Mouse (Mus musculus) gastrocnemius, adult 18-20 months (tissue): ENCODE results near the gene Bicdl2. TPM values are rescaled to one million over a fixed set of nuclear protein-coding genes. Genes with fewer than 3 reads are reported as not detected.

Experiments
- DNase-seq: peaks from one replicate; pipeline ENCODE4 v3.0.0; 2021; ENCODE audit warnings: low spot score
- total RNA-seq, 2 experiments: library from RNA; stranded (reverse); gene quantifications; 2 replicates each; pipeline ENCODE4 v1.2.3; 2021

The Bicdl2 gene
- total RNA-seq, 2 experiments from 2014 or later, result not detected

DNA sequence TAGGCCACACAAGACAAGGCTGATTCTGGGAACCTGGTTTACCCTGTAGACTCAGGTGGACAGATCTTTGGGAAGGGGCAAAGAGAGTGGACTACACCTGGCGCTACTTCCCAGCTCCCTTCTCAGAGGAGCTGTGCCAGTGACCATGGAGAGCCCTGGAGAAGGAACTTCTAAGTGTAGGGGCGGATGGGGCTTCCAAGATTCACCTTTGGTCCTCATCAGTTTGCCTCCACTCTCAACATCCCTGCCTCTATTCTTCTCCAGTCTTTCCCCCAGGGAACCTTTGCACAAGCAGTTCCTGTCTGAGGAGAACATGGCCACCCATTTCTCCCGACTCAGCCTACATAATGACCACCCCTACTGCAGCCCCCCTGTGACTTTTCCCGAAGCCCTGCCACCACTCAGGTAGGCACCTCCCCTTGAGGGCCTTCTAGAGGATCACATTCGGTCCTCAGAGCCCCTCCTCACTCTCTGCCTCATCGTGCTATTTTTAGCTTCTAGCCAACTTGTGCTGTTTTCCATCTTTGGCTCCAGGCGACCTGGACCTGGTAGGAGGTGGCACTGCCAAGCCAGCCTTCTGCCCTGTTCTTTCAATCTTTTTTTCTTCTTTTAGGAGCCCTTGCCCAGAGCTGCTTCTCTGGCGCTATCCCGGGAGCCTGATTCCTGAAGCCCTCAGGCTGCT, 14.1 kb downstream of the Bicdl2 start:
- peak; percentile 32 for DNase-seq

DNA sequence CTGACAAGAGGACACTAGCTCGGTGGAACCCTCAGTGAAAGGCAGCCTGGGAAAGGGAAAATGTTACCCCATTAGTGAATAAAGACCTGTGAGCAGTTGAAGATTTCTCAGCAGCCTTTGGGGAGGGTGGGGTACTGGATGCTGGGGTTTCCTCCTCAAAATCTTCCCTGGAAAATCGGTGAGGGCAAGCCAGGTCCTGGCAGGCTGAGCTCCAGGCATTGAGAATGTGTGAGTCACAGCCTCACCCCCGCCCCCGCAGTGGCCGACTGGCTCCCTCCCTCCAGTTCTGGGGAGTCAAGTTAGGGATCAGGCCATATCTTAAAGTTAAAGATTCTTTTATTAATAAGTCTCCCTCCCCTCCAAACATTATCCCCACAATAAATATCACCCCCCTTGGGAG, 14.8 kb downstream of the Bicdl2 start:
- DNase-seq, result peak; percentile 63

DNA sequence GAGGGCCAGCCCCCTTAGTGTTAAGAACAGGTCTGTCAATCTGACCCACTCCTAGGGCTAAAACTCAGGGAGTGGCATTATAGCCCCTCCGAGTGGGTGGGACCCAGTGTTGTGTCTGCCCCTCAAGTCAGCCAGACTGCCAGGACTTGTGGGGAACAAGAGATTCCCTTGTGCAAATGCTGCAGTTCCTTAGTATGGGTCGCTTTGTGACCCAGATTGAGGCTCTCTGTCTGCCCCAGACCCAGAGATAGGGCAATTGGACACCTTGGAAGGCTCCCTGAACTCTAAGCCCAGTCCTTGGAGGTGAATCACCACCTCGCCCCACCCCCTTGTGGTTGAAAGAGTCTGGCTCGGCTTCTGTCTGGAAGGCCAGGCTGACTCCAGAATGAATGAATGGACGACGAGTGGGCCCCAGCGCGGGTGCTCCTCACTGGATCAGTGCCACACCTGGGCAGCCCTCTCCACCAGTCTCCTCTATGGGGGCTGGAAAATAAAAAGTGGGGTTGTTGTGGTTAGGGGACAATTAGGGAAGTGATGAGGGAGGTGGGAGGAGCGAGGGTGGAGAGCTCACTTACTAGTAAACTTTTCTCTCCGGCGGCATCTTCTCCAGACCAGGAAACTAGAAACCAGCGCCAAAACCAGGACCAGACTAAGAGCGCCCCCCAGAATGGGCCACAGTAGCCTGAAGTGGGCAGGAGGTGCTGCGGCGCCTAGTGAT, 15.4 kb downstream of the Bicdl2 start:
- DNase-seq, result peak; percentile 76

DNA sequence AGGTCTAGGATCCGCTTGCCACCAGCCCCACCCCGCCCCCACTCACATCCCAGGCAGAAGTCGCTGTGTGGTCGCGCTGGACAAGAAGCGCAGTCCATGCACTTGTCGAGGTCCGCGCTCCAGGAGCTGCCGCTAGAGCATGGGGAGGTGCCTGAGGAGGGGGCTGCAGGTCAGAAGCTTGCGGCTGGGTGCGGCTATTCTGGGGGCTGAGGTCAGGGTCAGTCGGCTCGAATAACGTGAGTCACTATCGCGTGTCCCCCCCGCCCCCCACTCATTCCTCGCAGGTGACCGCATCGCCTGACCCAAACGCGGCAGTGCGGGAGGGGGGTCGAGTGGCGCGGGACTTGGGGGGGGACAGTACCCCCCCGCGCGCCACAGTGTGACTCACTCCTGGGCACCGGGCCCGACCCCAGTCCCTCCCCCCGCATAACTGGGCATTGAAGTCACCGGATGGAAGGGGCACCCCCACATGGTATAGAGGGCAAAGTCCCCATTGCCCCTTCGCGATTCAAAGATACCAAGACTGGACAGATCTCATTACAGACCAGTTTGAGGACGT, 16.2 kb downstream of the Bicdl2 start:
- DNase-seq, result peak; percentile 59

DNA sequence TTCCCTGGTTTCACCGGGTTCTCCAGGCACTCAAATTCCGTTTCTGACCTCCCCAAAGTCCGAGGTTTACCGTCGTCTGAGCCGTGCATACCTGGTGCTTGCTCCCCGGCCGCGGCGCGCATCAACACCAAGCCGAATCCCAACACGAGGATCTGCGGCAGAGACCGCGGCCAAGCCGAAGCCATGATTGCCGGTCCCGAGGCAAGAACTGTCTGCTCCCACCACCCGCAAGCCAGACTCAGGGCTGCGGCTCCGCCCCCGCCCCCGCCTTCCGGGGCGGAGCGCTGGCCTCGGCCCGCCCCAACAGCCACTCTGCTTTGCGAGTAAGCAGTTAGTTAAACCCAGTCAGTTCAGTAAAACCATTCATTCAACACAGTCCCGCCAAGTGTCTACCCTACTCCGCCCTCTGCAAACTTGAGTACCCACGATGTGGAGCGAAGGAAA, 17.0 kb downstream of the Bicdl2 start, which contains the start of gene Tnfrsf12a:
Gene Tnfrsf12a (minus strand): TSS at position 233 of the 444 bp plus-strand sequence.
- peak; percentile 85 for DNase-seq

DNA sequence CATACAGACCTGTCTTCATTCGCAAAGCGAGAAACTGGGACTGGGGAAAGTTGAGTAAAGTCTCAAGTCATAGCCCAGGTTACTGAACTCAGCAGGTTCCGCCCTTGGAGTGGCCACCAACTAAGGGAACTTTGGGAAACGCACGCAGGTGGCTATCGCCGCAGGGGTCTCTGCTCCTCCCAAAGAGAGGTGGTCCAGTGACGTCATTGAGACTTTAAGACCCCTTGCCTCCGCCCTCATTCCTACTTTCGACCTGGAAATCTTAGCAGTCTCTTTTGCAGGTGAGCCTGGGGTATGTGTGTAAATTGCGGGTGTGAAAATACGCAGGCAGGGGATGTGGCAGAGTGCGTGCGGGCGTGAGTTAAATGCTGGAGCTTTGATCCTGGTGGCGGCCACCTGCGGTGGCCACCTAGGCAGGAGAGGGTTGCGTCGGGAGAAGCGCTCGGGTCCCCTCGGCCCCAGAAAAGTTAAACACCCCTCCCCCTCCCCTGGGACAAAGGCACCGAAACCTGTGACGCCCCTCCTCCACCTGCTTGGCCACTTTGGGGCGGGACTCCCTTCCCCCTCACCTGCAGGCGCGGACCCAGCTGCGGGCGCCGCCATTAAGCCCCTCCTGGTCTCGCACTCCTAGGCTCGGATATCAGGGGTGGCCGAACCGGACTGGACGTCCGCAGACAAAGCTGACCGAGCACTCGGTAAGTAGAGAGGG, 19.0 kb downstream of the Bicdl2 start, which contains the start of gene Cldn6:
Gene Cldn6 (plus strand): TSS at position 123 of the 709 bp plus-strand sequence.
- no peak for DNase-seq

DNA sequence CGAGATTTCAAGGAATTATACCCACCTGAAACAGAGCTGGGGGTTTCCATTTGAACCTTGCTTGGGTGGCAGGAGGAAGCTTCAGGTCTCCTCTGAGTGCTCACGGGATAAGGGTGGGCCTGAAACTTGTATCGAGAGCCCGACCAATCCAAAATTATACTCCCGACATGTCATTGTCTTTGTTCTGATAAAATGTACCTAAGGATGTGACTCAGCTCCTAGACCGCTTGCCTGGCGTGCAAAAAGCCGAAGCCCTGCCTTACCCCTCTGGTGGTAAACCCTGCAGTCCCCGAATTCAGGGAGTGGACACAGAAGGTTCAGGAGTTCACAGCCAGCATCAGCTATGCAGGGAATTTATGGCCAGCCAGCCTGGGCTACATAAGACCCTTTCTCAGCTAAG, 20.0 kb downstream of the Bicdl2 start:
- DNase-seq, result no peak

DNA sequence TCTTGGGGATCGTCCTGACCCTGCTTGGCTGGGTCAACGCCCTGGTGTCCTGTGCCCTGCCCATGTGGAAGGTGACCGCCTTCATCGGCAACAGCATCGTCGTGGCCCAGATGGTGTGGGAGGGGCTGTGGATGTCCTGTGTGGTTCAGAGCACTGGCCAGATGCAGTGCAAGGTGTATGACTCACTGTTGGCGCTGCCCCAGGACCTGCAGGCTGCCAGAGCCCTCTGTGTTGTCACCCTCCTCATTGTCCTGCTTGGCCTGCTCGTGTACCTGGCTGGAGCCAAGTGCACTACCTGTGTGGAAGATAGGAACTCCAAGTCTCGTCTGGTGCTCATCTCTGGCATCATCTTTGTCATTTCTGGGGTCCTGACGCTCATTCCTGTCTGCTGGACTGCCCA, 20.8 kb downstream of the Bicdl2 start:
- DNase-seq, result no peak

DNA sequence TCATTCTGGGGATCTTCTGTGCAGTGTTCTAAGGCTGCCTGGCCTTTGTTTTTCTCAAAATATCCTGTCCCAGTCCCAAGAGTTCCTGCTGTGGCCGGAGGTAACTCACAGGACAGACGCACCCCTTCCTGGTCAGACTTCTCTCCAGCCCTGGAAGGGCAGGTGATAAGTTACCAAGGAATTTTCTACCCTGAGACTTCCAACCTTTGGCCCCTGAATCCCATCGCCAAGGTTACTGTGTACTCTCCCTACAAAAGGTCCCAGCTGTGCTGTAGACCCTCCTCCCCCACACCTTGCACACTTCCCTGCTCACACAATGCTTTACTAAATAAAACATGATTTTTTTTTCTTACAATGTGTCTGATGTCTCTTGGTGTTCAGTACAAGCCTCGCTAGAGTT, 21.8 kb downstream of the Bicdl2 start:
- no peak for DNase-seq

DNA sequence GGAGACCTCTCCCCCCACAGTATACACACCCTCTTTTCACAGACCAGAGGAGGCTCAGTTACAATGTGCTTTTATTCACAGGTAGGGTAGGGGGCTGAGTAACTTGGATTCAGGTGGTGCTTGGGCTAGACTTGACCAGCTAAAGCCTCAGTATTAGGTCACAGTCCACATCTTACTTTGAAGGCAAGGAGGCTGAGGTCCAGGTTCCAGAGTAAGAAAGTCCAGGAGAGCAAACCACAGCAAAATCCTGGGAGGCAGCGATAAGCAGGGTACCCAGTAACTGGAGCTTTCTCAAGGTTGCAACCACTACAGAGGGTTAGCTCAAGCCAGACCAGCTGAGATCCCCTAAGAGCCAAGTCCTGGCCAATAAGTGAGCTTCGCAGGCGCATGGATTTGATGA, 22.2 kb downstream of the Bicdl2 start:
- DNase-seq, result no peak

DNA sequence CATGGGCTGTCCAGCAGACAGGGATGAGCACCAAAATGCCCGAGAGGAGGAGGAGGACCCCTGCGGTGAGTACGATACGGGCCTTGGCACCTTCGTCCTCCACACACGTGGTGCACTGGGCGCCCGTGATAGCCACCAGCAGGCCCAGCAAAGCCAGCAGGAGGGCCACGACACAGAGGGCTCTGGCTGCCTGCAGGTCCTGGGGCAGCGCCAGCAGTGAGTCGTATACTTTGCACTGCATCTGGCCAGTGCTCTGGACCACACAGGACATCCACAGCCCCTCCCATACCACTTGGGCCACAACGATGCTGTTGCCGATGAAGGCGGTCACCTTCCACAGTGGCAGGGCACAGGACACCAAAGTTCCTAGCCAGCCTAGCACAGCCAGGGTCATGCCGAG, 22.9 kb downstream of the Bicdl2 start:
- DNase-seq, result no peak

DNA sequence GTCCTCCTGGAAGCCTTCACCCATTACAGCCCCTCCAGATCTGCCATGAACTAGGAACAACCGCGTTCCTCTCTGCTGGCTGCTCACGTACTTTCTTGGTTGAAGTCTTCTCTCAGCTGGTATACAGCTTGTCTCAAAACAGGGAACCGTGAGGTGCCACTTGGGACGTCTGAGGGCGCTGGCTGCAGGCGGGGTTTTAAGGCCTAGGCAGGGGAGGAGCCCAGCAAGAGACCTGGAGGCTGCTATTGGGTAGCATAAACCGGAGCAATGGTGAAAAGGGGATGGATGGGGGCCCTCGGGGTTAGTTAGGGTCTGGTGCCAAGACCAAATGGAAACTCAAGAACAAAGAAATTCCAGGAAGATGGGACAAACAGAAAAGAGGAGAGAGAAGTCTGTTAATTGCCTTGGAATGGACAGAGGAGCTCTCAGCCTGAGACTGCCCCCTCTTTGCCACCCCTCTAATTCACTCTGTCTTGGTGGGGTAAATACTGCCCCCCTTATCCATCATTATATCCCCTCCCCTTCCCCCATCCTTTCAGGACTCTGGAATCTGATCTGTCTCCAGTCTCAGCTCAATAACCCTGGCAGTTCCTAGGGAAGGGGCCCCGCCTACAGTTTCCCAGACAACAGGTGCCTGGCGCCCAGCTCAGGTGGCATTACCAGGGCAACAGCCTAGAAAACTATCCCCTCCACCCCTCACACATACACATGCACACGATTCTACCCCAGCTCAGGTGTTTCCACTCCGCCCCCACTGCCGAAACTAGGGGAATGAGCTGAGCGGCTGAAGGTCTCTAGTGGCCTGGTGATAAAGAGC, 23.8 kb downstream of the Bicdl2 start, which contains the start of gene Cldn9:
Gene Cldn9 (minus strand): TSS at position 171 of the 817 bp plus-strand sequence.
- no peak for DNase-seq

DNA sequence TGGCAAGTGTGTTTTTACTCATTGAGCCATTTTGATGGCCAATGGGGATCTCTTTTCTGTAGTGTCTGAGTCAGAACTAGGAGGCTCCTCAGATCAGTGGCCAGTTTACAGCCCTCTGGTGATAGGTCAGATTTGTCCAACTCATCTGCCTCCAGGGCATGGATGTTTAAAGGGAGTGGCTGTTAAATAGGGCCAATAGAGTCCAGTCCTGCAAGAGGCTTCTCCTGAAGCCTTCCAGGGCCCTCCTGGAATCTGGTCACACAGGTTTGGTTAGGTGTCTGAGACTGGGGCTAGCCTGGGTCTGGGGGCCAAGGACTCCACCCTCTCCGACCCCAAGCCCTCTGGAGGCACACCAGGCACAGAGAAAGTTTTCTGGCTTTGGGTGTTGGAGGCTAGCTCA, 34.2 kb downstream of the Bicdl2 start:
- DNase-seq, result no peak

DNA sequence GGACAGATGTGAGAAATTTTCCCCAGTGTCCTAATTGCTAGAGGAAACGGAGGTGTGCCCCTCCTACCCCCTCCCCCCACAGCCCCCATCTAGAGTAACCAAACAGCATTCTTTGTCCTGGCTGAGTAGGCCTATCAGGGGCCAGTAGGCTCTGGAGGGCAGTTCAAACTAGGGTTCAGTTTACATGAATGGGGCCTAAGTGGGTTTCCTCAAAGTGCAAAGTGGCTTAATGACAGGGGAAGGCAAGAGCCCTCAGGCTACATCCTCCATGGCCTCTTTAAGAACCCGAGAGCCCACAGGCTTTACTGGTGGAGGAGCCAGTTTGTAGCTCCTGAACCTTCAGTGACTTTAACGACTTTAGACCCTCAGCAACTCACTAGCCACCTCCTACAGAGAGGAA, 35.5 kb downstream of the Bicdl2 start:
- DNase-seq, result no peak

DNA sequence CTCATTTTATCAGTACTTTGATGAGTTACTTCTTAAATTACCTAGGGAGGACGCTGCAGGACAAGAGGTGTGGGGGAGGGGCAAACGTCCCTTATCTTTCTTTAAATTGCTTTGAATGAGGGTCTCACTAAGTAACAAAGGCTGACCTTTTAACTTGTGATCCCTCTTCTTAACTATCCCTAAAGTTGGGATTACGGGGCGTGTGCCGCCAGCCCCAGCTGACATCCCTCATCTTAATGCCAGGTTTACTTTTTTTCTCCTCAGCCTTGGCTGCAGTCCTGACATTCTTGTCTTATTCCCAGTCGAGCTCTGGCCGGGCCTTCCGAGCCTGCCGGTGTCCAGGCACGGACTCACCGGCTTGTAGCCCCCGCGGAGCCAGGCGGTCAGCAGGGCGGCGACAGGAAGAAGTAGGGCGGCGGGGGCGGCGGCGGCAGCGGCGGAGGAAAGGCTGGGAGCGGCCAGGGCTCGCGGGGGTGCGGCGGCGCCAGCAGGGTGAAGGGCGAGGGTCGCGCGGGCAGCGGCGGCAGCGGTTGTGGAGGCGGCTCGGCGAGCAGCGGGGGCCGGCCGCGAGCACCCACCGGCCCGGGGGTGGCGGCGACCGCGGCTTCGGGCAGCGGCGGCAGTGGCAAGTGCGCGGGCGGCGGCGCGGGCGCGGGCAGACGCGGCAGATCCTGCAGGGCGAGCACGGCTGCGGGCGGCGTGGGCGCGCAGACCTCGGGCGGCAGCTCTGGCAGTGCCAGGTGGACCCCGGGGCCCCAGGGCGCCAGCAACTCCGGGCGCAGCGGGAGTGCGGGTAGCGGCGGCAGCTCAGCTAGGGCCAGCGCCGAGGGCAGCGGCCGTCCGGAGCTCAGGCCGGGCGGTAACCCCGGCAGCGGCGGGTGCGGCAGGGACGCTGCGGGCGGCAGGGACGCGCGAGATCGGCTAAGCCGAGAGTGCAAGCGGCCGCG, 39.1 kb downstream of the Bicdl2 start:
- peak; percentile 59 for DNase-seq

DNA sequence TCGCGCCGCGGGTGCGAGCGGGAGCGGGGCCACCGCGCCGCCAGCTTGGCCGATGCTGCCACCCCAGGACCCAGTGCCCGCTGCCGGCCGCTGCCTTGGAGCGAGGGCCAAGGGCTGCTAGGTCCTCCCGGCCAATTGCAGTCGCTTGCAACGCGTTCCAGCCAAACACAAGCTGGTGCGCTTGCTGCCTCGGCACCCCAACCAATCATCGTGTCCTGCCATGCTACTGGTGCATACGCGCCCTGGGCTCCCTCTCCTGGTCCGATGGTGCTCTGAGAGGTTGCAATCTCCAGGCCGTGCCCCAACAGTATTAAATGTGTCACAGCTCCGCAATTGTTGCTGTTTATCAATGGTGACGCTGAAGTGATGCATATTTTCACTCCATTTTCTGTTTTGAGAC, 39.8 kb downstream of the Bicdl2 start:
- peak; percentile 92 for DNase-seq

DNA sequence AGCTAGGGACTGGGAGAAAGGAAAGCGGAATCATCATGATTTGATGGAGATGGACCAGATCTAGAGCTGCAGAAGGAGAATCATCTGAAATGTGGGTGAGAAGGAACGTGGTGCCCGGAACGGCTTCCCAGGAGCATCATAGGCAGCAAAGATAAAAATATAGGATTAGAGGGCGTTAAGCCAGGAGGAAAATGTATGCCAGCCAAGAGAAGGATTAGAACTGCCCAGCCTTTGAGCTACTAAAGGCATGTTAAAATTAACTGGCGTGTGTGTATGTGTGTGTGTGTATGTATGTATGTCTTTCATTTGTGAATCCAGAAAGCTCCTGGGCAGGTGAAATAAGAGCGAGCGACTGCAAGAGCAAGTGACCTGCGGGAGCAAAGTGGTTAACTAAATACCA, 43.0 kb downstream of the Bicdl2 start:
- DNase-seq, result no peak

DNA sequence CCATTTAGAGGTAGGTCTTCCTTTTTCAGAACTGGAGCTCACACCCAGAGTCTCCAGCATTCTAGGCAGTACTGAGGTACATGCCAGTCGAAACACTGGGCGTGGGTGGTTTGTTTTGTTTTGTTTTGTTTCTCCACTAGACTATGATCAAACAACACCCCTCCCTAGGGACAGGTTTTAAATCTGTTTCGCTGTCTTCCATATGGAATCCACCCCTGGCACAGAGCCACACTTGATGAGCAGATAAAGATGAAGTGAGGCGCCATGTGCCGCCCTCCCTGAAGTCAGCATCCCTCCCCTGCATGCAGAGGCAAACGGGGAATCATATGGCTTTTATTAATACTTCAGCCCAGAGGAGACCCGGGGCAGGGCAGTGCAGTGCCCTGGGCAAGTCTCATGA, 44.4 kb downstream of the Bicdl2 start:
- DNase-seq, result no peak

DNA sequence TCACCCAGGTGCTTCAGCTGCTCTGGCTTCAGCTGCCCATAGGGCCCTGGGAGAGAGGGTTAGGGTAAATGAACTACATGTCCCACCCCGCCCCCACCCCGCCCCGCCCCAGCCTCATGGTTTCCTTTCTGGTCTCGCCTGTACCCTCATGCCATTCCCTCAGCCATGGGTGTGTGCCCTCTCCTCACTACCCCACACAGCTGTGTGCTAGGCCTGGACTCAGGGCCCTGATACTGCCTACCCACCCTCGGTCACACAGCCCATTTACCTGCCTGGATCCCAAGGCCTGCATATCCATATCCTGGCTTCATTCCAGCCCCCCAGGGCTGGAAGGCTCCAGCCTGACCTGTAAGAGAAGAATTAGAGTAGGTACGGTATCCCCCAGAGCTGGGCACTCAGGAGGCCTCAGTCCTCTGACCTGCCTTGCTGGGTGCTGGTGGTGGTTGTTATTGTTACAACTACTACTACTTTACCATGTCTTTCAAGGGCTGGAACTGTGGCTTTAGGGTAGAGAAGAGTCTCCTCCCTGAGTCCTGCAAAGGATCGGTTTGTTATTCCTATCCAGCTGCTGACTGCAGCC, 45.3 kb downstream of the Bicdl2 start:
- DNase-seq, result no peak

DNA sequence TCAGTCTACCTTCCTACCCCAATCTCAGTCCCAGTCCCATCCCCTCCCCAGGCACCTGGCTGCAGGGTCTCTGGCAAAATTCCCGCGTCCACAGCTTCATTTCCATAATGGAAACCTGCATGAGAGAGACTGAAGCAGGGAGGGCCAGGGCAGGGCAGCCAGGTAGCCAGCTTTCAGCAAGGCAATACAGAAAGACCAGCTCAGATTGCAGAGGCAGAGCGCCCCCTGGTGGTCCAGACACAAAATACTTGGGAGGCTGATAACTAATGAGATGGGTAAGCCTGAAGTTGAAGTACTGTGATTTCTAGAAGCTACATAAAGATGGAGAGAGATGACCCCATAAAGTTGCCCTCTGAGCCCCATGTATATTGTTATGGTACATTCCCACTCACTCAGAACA, 45.9 kb downstream of the Bicdl2 start:
- DNase-seq, result peak; percentile 59
